Mouse (Mus musculus) MEL (cell line): Measurements from ENCODE around the gene Fam81b. TPM values are rescaled to one million over a fixed set of nuclear protein-coding genes. Genes with fewer than 3 reads are reported as not detected.

ENCODE experiments used
- polyA plus RNA-seq, 2 experiments: library from polyadenylated mRNA; stranded (reverse) in 1 of 2; unstranded in 1 of 2; fragments of >175 nt in 1 of 2; fragments of >200 nt in 1 of 2; gene quantifications; 2 replicates each; pipeline versions ENCODE4 v1.2.1 to v1.2.4; 2012; ENCODE audit warnings: low replicate concordance in 2 of 2, low read depth in 1 of 2; ENCODE audit not compliant: insufficient read length in 2 of 2, insufficient read depth in 1 of 2, missing spikeins in 1 of 2
- total RNA-seq: library from RNA; depleted of rRNA; stranded (reverse); fragments of 300-350 nt; gene quantifications from 2 replicates; pipeline ENCODE4 v1.2.3, GENCODE M21; 2012; rRNA removed

The Fam81b gene
- total and polyA plus RNA-seq, 3 experiments, result not detected

Other genes with a start within 250 kb of the Fam81b start
- not detected in 2 replicates for gene Gpr150, start 248.1 kb downstream of the Fam81b start, total RNA-seq
- not detected for gene Gpr150, start 248.1 kb downstream of the Fam81b start, polyA plus RNA-seq
- 3.3 and 4.3 TPM in 2 replicates for gene Arsk, start 206.4 kb downstream of the Fam81b start, total RNA-seq
- gene Arsk, start 206.4 kb downstream of the Fam81b start, polyA plus RNA-seq, result 1 to 10 TPM in 1 of 2 experiments, not detected in 1; 2.7 TPM
- 20.3 and 22.2 TPM in 2 replicates for gene Ttc37, start 206.3 kb downstream of the Fam81b start, total RNA-seq
- 100 to 1,000 TPM in 1 of 2 experiments, 10 to 100 TPM in 1; 16.8 to 116 TPM for gene Ttc37, start 206.3 kb downstream of the Fam81b start, polyA plus RNA-seq
- gene Mctp1, start 79.5 kb upstream of the Fam81b start, total RNA-seq, result not detected in 2 replicates
- not detected for gene Mctp1, start 79.5 kb upstream of the Fam81b start, polyA plus RNA-seq